Mouse (Mus musculus) cerebellum, adult 9-11 months (tissue): ENCODE data around the gene Stard7.
"Not testable (repeated sequence)": the region's sequence is repeated elsewhere in the genome, so short reads cannot be mapped to it uniquely, and the experiment has no call there.

Experiments
- DNase-seq: peaks from one replicate; pipeline ENCODE4 v3.0.0; 2022

Stard7 gene

GRCm38 (mm10) chr2:127269491-127270299, at the start of gene Stard7:
Gene Stard7 (plus strand): TSS chr2:127270218.
- DNase-seq, result peak; percentile 98

- no peak for DNase-seq
Measured at GRCm38 (mm10) chr2:127225261-127225660, 44.8 kb upstream of the Stard7 start.

- DNase-seq, result no peak
Measured at GRCm38 (mm10) chr2:127237897-127238610, 32.0 kb upstream of the Stard7 start.

GRCm38 (mm10) chr2:127240065-127240464, 30.0 kb upstream of the Stard7 start:
- no peak for DNase-seq

- peak; percentile 98 for DNase-seq
Measured at GRCm38 (mm10) chr2:127247592-127248333, 22.3 kb upstream of the Stard7 start, which contains the start of the genes Ciao1 and Tmem127. Gene Ciao1 (minus strand): TSS chr2:127247816. Gene Tmem127 (plus strand): TSS chr2:127247908.

- peak; percentile 79 for DNase-seq
Measured at GRCm38 (mm10) chr2:127248334-127249004, 21.5 kb upstream of the Stard7 start.

- DNase-seq, result no peak
Measured at GRCm38 (mm10) chr2:127250291-127251008, 19.6 kb upstream of the Stard7 start.

GRCm38 (mm10) chr2:127251457-127251856, 18.6 kb upstream of the Stard7 start:
- DNase-seq, result no peak

GRCm38 (mm10) chr2:127251880-127252527, 18.0 kb upstream of the Stard7 start:
- DNase-seq, result no peak

GRCm38 (mm10) chr2:127252787-127253186, 17.2 kb upstream of the Stard7 start:
- no peak for DNase-seq

GRCm38 (mm10) chr2:127254604-127255134, 15.3 kb upstream of the Stard7 start:
- DNase-seq, result no peak

- DNase-seq, result no peak
Measured at GRCm38 (mm10) chr2:127255294-127255693, 14.7 kb upstream of the Stard7 start.

GRCm38 (mm10) chr2:127259340-127259739, 10.7 kb upstream of the Stard7 start:
- DNase-seq, result no peak

GRCm38 (mm10) chr2:127262480-127262879, 7.5 kb upstream of the Stard7 start:
- no peak for DNase-seq

GRCm38 (mm10) chr2:127267854-127268253, 2.2 kb upstream of the Stard7 start:
- no peak for DNase-seq

GRCm38 (mm10) chr2:127270300-127271041, 453 bp downstream of the Stard7 start:
- DNase-seq, result peak; percentile 91

- peak; percentile 52 for DNase-seq
Measured at GRCm38 (mm10) chr2:127271042-127271515, 1.1 kb downstream of the Stard7 start.

GRCm38 (mm10) chr2:127272049-127272448, 2.0 kb downstream of the Stard7 start:
- not testable (repeated sequence) for DNase-seq

GRCm38 (mm10) chr2:127272806-127273205, 2.8 kb downstream of the Stard7 start:
- DNase-seq, result no peak

GRCm38 (mm10) chr2:127274590-127274989, 4.6 kb downstream of the Stard7 start:
- no peak for DNase-seq
